Mouse (Mus musculus) gonadal fat pad, adult 2 months (tissue): ENCODE results near the gene Eea1. TPM values are rescaled to one million over a fixed set of nuclear protein-coding genes. Genes with fewer than 3 reads are reported as not detected.
"Not testable (repeated sequence)": the region's sequence is repeated elsewhere in the genome, so short reads cannot be mapped to it uniquely, and the experiment has no call there.

Experiments used
- DNase-seq: peaks from one replicate; pipeline ENCODE4 v3.0.0-alpha.2; 2012; ENCODE audit warnings: low read depth
- polyA plus RNA-seq: library from polyadenylated mRNA; depleted of rRNA; stranded (reverse); fragments of >200 nt; gene quantifications from 2 replicates; pipeline ENCODE4 v1.2.3, GENCODE M21; 2012; rRNA removed

Gene Eea1
- polyA plus RNA-seq: 4.0 and 4.2 TPM in 2 replicates

DNA sequence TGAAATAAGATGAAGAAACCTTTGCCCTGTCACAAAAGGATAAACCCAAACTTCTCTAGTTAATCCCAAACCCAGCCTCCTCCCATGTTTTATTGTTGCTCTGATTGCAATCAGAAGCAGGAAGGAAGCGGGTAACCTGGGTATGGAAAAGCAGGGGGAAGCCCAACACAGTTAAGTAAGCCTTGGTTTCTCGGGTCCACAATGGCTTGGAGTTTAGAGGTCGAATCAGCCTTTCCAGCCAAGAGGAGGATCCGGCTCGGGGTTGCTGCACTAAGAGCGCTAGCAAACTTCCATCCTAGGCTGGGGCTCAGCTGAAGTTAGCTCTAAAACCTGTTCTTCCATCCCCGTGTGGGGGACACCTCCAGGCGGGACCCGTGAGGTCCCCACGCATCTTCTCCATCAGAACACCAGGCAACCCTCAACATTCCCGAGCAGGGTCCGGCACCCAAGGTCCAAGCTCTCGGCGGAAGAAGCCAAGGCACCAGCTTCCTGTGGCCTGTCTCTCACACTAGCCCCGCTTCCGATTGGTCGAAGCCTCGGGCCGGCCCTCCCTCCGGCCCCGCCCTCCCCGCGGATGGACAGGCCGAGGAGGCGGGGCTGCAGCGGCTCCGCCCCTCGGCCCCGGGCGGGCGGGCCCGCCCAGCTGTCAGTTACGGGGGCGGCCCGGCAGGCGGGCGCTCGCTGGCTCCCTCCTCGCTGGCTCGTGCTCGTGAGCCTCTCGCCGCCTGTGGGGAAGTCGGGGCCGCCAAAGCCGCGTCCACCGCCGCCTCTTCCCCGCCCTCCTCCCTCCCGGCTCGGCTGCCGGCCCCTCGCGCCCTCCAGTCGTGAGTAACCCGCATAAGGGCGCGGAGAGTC, at the start of gene Eea1:
Eea1 (plus strand) TSS at position 605 of the 855 bp plus-strand sequence.
- no peak for DNase-seq

DNA sequence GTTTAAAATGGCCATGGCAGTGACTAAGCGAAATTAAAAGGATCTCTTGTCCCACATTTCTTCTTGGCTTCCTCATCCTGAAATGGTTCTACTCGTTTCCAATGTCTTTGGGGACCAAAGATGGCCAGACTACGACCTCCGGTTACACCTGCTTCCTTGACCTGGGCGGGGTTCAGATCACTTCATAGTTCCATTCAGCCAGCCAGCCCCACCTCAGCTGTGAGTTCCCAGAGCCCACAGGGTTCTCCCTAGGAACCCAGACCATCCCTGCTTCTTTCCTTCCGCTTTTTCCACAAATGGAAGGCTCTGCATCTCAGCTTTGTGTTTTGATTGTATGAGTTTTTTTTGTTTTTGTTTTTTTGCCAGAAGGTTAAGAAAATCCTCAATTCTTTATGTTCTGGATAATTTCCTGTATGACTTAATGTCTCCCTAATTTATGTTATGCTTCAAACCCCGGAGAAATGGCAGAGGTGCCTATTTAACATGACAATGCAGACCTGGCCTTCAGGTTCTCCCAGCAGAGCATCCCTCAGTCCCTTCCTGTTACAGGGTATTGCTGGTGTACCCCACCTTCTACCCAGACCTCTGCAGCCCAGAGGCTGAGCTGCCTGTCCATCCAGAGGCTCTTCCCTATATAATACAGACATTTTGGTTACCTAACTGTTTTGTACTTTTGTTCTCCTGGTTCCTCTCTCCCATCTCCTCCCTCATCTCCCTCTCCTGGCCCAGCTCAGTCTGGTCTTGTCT, 49.1 kb upstream of the Eea1 start:
- no peak for DNase-seq

DNA sequence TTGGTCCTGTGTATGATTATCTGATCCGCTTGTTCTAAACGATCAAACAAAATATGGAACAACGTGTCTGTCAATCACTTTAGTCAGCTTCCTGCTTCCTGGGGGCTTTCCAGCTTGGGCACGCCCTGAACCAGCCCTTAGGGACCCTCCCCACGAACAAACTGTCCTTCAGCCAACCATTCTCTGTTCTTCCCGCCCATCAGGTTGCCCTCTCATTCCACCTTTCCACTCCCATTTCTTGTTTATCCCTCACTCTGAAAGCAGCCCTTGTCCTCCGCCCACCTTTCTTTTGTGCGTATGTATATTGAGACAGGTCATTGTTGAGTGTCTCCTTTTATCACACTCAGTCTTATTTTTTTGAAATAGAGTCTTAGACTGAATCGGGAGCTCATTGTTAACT, 48.3 kb upstream of the Eea1 start:
- no peak for DNase-seq

DNA sequence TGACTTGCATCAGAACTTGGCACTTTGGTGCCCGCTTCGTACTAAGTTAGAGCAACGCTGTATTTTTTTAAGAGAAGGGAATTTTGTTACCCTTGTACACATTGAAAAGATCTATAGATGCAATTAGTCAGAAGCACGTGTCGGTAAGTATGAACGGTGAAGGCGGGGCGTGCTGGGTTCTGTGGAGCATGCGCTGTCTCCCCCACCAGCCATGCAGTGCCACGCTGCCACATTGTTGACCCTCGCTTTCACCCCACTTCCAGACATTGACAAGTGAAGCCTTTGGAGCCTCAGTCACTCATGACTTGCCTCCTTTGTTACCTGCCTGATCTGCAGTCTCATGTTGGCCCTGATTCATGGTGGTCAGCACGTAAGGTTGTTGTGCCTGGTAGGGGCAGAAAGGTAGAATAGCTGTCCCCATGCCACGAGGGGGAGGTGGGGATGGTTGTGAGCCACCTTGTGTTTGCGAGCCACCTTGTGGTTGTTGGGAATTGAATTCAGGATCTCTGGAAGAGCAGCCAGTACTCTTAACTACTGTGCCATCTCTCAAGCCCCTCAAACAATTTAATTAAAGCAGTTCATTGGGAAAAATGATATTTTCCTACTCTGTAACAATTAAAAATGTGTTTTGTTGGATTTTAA, 47.0 kb upstream of the Eea1 start:
- DNase-seq: no peak

DNA sequence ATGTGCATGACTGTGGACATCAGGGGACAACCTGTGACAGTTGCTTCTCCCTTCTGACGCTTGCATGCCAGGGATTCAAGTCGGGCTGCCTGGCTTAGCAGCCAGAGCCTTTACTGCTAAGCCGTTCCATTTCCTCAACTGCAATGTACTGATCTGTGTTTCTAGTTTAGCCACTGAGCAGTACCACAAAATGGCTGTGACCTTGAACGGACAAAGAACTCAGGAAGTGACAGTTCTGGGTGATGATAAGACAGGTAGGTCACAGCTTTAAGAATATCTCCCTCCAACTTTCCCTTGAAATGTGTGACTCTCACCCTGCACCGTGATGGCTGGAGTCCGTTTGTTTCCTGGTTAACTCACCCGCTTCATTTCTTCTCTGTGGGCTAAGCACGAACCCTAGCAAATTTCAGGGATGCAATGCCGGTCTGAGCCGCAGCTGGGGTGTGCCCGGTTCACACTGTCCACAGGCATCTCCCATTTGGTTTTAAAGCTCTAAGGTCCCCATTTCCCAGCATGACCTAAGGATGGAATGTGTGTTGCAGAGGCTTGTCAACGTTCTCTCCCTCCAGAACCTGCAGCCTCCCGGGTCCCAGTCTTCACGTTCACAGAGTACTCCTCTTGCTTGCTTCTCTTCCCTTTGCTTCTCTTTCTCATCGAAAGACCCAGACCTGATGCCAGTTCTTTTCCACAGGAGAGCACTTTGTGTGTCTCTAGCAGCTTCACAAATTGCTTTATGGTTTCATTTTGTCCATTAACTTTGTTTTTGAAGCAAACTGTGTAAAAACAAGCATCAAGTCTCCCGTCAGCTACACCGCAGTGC, 46.2 kb upstream of the Eea1 start:
- no peak for DNase-seq

DNA sequence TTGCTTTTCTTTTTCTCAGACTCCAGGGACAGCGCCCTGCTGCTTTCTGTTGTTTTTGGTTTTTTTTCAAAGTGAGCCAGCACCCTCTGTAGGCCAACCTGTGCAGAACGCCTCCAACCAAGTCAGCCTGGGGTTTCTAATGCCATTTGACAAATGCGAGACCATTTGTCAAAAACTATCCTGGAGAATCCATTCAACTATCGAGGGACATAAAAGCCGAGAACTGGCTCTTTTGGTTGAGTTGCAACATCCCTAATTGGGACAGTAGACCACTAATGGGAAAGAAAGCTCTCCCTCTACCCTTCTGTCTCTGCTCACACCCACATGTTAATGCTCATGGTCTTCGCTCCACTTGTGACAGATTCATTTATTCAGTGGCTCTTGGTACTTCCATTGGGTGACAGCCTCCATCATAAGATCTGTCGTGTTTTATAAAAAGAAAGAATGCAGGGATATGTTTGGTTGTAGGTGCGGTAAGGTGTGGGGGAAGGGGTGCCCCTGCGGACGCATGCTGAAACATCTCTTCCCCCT, 45.5 kb upstream of the Eea1 start:
- DNase-seq: no peak

DNA sequence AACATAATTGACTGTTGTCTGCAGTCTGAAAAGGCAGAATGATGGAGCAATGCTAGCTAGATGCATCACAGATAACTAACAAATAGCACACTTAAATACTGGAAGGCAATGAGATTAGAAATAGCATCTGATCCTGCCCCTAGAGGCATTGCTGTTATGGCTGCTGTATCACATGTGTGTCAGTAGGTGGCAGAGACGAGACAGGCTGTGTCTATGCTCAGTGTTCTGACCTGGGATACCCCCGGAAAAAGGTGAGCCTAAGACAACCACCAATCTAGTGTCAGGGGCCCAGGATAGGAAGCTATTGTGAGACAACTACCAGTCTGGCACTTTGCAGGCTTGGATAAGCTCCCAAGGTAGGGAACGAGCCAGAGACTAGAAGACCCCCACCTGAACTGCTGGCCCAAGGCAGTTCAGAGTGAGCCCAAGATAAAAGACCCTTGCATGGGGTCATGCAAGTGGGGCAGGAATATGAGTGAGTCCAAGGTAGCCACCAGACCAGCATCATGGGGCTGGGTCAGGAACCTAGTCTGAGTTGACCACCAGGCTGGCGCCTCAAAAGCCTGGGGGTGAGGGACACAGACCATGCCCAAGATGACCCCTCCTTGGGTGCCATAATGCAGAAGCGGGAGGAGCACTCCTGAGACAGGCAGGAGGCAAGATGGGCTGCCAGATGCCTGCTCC, 41.8 kb upstream of the Eea1 start:
- DNase-seq: no peak

DNA sequence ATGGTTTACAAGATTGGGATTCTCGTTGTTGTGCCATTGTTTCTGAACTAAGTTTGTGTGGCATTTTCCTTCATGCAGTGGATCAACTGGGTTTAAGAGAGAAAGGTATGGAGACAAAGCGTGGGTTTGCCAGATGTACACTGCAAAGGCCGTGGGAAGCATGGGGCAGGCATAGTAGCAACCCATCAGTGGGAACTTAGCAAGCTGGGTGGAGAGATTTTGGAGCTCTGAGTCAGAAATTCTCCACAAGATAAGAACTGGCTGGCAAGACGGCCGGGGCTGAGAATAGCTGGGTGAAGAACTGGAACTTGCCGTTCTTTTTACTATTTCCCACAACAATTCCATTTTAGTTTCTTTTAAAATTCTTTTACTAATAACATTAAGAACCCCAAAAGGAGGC, 35.8 kb upstream of the Eea1 start:
- no peak for DNase-seq

DNA sequence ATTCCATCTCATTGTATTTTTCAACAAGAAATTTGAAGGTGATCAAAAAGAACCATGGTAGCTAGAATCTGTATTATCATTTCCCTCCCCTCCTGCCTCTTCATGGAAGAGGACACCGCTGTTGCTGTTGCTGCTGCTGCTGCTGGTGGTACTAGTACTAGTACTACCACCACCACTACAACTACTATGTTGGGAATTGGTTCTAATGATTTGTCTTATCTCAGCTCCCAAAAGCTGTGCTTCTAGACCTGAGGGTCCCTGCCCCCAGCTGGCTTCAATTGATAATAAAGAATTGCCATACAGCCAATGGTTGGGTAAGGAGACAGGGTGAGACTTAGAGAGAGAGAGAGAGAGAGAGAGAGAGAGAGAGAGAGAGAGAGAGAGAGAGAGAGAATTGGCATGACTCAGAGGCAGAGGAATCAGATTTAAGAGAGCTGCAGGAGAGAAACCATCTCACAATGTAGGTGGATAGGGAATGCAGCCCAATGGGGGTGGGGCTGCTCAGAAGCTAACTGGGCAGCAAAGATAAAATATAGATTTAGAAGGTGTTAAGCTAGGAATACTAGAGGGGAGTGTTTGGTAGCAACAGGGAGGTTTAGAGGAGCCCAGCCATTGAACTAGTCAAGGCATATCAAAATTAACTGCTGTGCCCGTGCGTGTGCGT, 31.1 kb upstream of the Eea1 start:
- no peak for DNase-seq

DNA sequence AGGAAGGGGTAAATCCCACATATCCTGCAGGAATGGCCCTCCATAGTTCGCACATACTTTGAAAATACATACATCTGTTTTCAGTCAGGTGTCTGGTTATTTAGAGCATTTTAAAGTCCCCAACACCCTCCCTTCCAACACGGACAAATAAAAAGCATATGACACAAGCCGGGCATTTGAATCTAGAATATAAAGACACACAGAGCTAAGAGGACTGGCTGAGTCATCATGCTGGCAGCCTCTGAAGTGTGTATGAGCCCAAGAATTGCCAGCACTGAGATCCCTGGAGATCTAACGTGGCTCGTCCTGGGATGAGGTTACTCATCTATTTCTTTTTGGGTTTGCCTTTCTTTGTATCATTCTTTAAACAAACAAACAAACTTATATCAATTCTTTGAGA, 29.4 kb upstream of the Eea1 start:
- DNase-seq: no peak

DNA sequence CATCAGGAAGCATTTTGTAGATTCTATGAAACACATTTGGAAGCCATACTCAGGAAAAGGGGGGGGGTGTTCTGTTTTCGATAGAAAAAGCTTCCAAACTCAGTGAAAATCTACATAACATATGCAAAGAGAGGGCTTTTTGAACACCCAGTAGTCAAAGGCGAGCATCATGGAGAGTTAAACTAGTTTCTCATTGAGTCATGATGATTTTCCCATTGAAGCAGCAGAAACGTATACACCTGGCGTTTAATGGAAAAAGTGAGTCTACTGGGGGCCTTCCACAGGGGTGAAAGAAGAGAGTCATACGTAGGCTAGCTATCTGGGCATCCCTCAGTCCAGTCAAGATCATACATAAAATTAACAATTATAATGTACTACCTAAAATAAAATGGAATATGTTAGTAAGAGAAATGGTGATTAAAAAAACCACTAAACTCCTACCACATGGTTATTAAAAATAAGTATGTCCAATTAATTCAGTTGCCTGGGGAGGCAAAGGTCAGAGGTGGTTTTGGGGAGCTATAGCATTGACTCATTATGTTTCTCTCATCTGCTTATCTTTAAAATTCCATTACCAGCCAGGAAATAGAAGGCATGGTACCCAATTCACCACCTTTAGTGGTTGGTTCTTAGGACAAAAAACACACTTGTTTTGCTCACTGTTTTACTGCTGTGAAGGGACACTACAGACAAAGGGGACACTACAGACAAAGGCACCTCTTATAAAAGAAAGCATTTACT, 25.8 kb upstream of the Eea1 start:
- DNase-seq: no peak

DNA sequence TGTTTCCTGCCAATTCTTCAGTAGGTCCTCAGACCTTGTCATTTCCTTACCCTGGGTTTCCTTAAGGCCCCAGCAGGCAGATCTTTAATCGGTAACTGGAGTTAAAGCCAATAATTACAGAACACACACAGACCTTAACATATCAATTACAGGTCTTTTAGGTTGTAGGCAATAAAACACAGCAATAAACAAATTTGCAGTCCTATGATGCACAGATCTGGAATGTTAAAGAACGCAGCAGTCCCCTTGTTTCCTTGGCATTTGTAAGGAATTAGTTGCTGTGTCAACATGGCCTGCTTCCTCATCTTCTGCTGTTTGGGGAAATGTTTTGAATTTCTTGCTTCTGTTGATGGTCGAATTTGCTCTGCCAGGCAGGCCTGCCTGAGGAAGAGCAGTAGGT, 21.7 kb upstream of the Eea1 start:
- DNase-seq: no peak

DNA sequence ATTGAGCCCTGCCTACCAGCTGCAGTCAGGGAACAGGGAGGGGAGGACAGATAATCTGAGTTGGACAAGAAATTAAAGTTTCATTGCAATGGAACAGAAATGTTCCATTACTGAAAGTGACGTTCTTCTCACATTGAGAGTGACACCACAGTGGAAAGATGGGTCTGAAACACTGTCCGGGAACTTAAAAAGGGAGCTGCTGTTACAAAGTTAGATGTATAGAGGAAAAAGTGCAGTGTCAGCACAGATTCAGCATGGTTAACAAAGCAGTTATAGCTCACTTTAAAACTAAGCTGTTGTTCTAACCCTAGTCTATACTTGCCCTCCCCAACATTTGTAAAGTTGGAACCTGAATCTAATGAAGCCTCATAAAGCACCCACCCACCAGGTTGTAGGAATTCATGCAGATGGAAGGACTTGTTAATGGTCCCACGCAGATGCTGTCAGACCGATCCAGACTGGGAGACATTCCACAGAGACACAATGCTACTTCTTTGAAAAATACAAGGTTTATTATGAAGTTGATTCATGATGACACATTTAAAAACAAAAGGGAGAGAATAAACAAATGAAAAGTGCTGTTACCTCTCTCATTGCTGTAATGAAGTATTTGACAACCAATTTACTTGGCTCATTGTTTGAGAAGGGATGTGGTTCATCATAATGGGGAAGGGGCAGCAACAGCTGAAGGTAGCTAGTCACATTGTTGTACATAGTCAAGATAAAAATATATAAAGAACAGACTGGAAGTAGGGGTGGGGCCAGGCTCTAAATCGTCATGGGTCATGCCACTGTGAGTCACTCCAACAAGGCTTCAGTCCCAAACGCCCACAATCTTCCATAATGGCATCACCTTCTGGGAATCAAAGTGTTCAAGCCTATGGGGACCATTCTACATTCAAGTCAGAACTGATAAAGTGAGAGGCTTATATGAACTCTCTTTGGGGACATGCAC, 16.9 kb upstream of the Eea1 start:
- DNase-seq: no peak

DNA sequence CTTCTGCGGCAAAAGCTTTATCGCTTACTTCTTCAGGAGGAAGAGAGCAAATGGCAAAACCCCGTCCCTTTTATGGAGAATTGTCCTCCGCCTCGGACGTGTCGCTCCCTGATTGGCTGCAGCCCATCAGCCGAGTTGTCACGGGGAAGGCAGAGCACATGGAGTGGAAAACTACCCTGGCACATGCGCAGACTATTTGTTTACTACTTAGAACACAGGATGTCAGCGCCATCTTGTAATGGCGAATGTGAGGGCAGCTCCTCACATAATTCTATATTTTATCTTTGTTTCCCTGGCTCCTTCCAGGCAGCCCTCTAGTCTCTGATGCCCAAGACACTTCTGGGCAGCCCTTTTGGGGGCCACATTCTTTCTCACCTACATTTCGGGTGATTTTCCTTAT, 6.8 kb upstream of the Eea1 start:
- not testable (repeated sequence) for DNase-seq

DNA sequence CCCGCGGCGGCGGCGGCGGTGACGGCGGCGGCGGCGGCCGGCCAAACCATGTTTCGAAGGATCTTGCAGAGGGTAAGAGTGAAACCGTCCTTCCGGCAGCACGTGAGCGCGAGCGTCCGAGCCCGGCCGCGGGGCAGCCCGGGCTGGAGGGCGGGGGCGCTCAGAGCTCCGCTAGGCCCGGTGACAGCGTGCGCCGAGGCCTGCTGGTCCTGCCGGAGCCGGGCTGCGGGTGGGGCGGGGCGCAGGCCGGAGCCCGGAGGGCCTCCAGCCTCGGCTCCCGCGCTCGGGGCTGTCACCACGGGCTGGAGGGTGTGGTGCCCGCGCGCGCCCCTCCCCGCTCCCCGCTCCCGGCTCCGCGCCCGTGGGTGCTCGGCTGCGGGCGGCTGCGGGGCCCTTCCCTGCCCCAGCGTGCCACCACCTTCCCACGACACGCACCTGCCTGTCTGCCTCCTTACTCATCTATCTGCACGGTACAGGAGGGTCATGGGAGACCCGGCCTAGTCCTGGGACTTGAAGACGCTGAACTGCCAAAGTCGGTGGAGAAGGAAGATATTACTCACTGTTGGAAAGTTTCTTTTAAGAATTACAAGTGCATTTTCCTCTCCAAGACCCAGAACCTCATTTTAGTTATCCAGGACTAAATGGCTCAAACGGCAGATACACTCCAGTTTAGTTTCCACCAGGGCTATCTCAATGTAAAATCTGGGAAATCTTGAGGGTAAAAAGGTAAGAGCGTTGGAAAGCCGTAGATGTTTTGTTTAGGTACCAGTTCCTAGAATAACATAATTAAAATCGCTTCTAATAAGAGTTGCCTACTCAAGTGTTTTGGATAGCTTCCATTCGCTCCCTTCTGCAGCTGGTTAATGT, 684 bp downstream of the Eea1 start:
- no peak for DNase-seq

DNA sequence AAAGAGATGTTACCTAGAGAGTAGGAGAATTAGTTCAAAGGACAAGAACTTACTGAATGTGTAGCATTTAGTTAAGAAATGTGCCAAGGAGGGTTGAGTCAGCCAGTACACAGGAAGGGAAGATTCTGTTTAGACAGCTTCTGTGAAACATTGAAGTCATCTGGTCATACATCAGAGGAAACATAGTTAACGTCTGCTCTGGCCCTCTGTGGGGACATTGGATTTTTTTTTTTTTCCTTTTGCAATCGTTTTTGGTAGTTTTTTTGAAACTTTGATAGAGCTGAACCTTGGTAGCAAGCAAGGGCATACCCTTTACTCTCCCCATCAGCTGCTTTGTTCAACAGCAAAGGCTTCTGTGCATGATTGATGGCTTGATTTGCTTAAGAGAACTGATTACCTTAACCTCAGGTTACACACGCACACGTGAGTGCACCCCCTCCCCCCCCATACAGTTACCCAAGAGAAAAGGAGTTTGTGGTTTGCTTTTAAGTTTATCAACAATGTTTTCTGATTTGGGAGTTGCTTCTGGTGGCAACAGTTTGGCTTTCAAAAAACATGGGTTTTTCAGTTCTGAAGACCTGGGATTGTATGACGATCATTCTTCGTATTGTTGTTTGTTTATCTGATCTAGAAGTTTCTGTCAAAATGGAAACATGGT, 1.4 kb downstream of the Eea1 start:
- DNase-seq: no peak

DNA sequence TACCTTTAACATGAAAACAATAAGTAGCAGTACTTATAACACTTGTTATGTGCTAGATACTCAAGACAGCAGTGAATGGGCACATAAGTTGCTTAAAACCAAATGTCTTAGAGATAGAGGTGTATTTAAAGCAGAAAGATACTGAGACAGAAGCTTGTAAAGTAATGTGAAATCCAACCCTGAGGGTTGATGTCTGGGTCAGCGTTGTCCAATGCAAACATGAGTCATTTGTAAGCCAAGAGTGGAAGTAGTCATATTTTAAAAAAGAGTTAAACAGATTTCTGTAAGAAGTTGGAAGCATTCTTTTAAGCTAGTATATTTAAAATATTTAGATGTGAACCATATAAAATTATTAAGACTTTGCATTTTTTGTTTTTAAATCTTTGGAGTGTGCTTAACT, 4.6 kb downstream of the Eea1 start:
- DNase-seq: no peak
